Mouse (Mus musculus): ENCODE data around the gene Gjb4.

DNA sequence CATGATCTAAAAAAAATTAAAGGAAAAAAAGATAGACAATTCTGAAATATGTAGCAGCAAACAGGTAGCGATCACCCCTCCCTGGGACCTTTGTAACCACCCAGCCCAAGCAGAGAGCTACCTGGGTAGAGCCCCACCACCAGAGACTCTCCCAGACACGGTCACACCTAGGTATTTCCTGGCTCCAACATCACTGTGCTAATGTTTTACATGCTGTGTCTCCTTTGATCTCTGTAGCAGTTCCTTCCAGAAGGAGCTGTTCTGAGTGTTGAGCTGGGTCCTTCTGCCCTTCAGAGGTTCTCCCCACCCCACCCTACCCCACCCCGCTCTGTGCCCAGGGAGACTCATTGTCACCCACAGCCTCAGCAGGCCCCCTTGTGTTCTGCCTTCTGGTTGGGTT is 30.2 kb downstream of the Gjb4 start:
- TF ChIP-seq EP300 (IDR thresholded peaks at IDR 0.05; ENCODE audit: insufficient read depth, low read depth, low read length) (no peak), POLR2A (IDR thresholded peaks at IDR 0.05; ENCODE audit: insufficient read depth, low read depth, low read length) (no peak), CTCF (IDR thresholded peaks at IDR 0.05) (no peak)
